Mouse (Mus musculus): Measurements from ENCODE around the gene Nectin2.

GRCm38 (mm10) chr7:19681202-19681694 is 69.0 kb downstream of the Nectin2 start, which contains the start of the genes Gm44805 and Apoc4:
- TF ChIP-seq POLR2A (IDR thresholded peaks at IDR 0.05; ENCODE audit: borderline replicate concordance, low read depth, low read length) (no peak), CTCF (IDR thresholded peaks at IDR 0.05; ENCODE audit: low read depth, low read length) (no peak)
